Mouse (Mus musculus) megakaryocyte, embryonic 14.5 days (primary cell): ENCODE measurements at regions not wholly inside any gene's neighbourhood (a gene's known extent, or its start where the extent isn't known, plus 50 kb on each side); places are given as distances from the start of the nearest gene placed in this dataset.

Experiments used
- FLI1 ChIP-seq: IDR thresholded peaks from 2 replicates; pipeline ENCODE4 v1.6.1; 2012; ENCODE audit warnings: low read length, inconsistent platforms, mixed read lengths
- GATA1 ChIP-seq: IDR thresholded peaks from 3 replicates; pipeline ENCODE4 v1.6.1; 2012; ENCODE audit warnings: mixed read lengths, low read length, inconsistent platforms, borderline replicate concordance

DNA sequence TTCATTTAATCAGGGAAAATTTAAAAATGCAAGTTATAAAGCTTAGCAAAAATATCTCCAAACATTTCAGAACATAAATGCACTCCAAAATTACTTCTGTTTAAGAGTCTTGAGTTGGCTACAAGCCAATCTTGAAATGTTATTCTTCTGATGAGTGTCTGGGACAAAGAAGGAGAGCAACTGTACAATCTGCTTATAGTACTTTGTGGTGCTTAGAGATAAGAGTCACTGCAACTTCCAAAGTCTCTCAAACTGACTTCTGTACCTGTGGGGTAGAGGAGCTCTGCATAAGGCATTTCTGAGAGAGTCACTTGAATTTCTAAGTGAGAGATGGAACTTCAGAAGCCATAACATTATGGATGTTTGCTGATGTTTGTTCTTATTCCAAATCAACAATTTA is 374.2 kb downstream of the Gpd2 start:
- no peak for TF ChIP-seq FLI1
- no peak for TF ChIP-seq GATA1
